Mouse (Mus musculus) spleen, postnatal 14 days (tissue): ENCODE measurements around the gene Olfr1510.
"Not testable (repeated sequence)": the region's sequence is repeated elsewhere in the genome, so short reads cannot be mapped to it uniquely, and the experiment has no call there.

Source experiments
- DNase-seq, 2 experiments: peaks; one replicate each; pipeline ENCODE4 v3.0.0; 2021 to 2022; ENCODE audit warnings: low spot score in 2 of 2

The Olfr1510 gene

GRCm38 (mm10) chr14:52414273-52414672 lies at the start of gene Olfr1510:
TSS of gene Olfr1510 (minus strand) at chr14:52414373.
- DNase-seq: no peak

- DNase-seq: no peak
Observed at GRCm38 (mm10) chr14:52461928-52462327, 47.8 kb upstream of the Olfr1510 start.

GRCm38 (mm10) chr14:52451138-52451537 lies 37.0 kb upstream of the Olfr1510 start:
- no peak for DNase-seq

- DNase-seq: no peak
Observed at GRCm38 (mm10) chr14:52442690-52443089, 28.5 kb upstream of the Olfr1510 start, which contains the start of gene Olfr1509. TSS of gene Olfr1509 (plus strand) at chr14:52442990.

GRCm38 (mm10) chr14:52427686-52428085 lies 13.5 kb upstream of the Olfr1510 start:
- DNase-seq: no peak

GRCm38 (mm10) chr14:52410142-52410919 lies 3.8 kb downstream of the Olfr1510 start:
- not testable (repeated sequence) for DNase-seq

GRCm38 (mm10) chr14:52397279-52397678 lies 16.9 kb downstream of the Olfr1510 start, which contains the start of gene Olfr1511:
TSS of gene Olfr1511 (minus strand) at chr14:52397379.
- no peak for DNase-seq

- not testable (repeated sequence) for DNase-seq
Observed at GRCm38 (mm10) chr14:52390084-52390848, 23.9 kb downstream of the Olfr1510 start.

- DNase-seq: no peak
Observed at GRCm38 (mm10) chr14:52379068-52379467, 35.1 kb downstream of the Olfr1510 start, which contains the start of gene Olfr1512. TSS of gene Olfr1512 (minus strand) at chr14:52379168.

- no peak for DNase-seq
Observed at GRCm38 (mm10) chr14:52368741-52369140, 45.4 kb downstream of the Olfr1510 start.
